Mouse (Mus musculus): ENCODE data around the gene Coro1a.

Coro1a gene

DNA sequence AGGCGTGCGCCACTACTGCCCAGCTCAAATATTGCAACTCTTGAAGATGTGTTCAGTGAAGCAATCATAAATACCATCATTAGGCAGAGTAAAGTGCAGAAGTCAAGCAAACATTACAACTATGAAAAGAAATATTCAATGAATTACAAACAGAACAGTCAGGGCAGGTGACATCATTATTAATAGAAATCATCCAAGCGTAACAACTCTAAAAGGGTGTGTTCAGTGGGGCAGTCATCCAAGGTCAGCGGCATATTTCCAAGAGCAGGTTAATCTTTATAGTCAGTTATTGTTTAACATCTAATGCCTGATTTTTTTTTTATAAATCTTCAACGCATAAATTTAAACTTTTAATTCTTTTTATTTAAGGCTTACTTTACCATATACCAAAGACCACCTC lies 26.4 kb downstream of the Coro1a start:
- DNase-seq (ENCODE audit: low read depth): no peak

GRCm38 (mm10) chr7:126679683-126680082 lies 27.9 kb downstream of the Coro1a start:
- no peak for DNase-seq (ENCODE audit: low read depth)

DNA sequence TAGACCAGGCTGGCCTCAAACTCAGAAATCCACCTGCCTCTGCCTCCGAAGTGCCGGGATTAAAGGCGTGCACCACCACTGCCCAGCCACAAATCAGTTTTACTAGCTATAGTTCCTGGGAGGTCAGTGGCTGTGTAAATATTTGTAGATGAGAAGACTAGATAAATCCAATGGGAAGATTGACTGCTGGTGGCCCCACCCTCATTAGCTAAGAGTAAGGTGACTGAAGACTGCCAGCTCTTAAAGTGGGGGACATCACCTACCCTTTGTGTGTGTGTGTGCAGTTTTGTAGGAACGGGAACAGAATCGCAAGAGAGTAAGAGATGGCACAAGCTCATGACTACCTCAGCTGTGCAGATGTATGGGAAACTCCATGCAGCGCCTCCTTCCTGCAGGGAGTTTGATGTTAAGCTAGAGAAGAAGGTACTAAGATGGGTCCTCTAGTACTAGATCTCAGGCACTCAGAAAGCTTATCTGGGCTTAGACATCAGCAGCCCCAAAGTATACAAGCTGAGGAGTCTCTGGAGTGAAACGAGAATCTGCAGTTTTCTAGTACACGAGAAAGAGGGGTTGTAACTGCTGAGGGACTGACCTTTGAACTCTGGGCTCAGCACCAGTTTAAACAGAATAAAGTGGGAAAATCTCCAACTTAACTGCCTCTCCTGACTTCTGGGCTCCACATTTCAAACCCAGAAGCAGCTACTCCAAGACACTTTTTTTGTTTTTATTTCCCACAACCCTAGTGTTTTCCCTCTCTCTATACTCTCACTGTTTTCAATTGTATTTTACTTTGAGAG lies 28.8 kb downstream of the Coro1a start:
- no peak for DNase-seq (ENCODE audit: low read depth)

- DNase-seq (ENCODE audit: low read depth): no peak
Observed at GRCm38 (mm10) chr7:126676631-126677220, 30.9 kb downstream of the Coro1a start.

DNA sequence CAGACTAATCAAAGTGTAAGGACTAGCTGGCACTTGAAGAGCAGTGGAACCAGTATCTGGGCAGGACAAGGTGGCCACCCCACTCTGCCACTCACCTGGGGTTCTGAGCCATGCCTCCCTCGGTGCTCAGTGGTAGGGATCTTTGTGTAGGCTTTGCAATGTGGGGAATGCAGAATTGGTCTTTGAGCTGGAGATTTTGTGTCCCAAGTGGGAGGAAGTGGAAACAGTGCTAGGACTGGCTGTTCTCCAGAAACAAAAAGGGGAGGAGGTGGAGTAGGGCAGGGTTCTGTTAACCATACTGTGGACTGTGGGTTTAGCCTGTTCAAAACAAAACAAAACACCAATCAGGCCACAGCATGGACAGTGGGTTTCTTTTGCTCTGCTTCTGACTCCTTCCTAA lies 31.4 kb downstream of the Coro1a start, which contains the start of gene Sult1a1:
Gene Sult1a1 (minus strand): TSS at position 226 of the 400 bp plus-strand sequence.
- DNase-seq (ENCODE audit: low read depth): no peak

DNA sequence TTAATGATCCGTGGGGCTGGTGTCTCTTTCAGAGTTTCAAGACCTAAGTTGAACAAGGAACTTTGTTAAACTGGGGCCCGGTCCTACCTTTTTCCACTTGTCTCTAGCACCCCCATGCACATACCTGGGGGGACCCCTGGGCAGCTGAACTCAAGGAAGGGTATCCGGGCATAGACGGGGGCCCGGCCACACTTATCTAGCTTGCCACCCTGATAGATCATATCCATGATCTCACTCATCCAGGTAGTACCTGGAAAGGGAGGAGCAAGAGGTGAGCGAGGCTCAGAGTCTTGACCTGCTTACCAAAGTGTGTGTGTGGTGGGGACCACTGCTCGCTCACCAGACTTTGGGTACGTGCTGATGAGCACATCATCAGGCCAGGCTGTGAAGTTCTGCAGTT lies 32.5 kb downstream of the Coro1a start:
- no peak for DNase-seq (ENCODE audit: low read depth)

GRCm38 (mm10) chr7:126672111-126672510 lies 35.5 kb downstream of the Coro1a start:
- DNase-seq (ENCODE audit: low read depth): no peak

DNA sequence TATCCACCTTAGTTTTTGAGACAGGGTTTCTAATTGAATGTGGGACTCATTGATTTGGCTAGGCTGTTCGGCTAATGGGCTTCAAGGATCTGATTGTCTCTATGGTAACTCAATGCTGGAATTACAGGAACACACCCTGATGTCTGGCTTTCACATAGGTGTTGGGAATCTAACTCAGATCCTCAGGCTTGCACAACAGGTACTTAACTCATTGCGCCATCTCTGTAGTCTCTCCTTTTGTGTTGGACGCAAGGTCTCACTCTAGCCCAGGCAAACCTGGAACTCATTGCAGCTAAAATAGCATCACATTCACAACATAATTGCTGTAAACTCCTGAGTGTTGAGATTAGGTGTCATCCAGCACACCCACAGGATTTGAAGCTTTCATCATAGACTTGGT lies 37.4 kb downstream of the Coro1a start:
- DNase-seq (ENCODE audit: low read depth): no peak

GRCm38 (mm10) chr7:126668452-126668851 lies 39.1 kb downstream of the Coro1a start:
- no peak for DNase-seq (ENCODE audit: low read depth)

DNA sequence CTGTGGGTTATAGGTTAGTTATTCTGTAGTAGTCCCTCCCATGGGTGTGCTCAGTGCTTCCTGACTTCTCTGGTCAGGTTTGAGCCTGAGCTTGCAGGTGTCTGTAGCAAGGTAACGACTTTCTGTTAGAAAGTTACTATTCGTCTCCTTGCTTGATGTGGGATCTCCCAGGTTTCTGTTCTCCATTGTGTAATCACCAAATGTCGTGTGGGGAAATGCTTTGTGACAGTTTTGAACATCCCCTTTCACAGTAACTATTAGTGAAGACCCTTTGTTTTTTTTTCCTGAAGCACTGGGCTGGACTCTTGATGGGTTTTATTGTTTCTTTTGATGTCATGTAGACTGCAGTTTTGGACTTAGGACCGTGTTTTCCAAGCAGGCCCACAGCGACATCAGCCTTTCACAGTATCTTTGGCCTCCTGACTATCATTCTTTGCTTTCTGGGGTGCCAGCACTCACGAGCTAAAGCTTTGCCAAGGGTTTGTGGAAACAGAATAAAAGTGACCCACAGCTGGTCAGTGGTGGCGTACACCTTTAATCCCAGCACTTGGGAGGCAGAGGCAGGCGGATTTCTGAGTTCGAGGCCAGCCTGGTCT lies 40.0 kb downstream of the Coro1a start:
- DNase-seq (ENCODE audit: low read depth): no peak

DNA sequence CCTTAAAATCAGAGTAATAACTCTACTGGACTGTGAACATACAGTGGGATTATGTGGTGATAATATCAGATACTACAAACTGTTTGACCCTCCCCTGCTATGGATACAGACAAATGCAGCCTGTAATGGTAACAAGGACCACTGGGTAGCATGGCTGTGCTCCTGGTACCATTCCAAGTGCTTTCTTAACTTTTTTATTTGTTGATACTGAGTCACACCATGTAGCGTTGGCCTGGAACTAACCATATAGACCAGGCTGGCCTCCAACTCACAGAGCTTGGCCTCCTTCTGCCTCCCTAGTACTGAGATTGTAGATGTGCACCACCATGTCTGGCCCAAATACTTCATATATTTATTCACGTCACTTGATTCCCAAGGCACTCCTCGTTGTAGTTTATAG lies 42.3 kb downstream of the Coro1a start:
- DNase-seq (ENCODE audit: low read depth): peak; percentile 32

DNA sequence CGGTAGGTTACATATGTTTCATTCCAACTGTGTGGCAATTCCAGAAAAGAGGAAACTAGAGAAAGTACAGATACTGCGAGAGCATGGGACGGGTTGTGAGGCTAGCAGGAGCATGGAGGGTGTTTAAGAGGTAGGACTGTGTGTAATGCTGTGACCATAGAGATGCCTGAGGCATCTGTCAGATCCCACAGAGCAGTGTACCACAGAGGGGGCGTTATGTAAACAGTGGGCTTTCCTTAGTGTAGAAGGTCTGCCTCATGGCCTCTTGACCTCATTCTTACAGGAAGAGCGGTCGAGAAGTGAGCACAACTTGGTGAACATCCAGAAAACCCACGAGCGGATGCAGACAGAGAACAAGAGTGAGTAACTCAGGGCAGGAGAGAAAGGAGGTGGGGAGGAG lies 43.9 kb downstream of the Coro1a start:
- DNase-seq (ENCODE audit: low read depth): peak; percentile 30

- DNase-seq (ENCODE audit: low read depth): no peak
Observed at GRCm38 (mm10) chr7:126659771-126660170, 47.8 kb downstream of the Coro1a start.

- no peak for DNase-seq (ENCODE audit: low read depth)
Observed at GRCm38 (mm10) chr7:126657522-126657921, 50.1 kb downstream of the Coro1a start.

- no peak for DNase-seq (ENCODE audit: low read depth)
Observed at GRCm38 (mm10) chr7:126655695-126656094, 51.9 kb downstream of the Coro1a start.

GRCm38 (mm10) chr7:126653991-126654390 lies 53.6 kb downstream of the Coro1a start:
- DNase-seq (ENCODE audit: low read depth): no peak

DNA sequence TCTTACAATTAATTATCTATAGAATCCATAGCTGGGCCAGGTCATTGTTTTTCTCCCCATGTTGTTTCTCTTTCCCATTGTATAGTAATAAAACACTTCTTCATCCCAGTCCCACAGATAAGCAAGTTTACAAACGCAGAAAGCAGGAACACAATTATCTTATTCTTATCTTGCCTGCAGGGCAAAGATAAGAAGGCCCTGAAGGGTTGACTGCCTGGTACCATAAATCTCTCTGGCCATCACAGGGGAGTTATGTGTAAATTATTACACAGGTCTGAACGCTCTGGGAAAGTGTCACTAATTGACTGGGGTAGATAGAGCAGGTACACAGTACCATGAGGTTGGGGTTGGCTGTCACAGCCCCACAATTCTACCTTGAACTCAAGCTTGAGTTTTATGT lies 56.7 kb downstream of the Coro1a start:
- no peak for DNase-seq (ENCODE audit: low read depth)

Data from NIH3T3 (cell line).